Mouse (Mus musculus): ENCODE results near the gene Bcl2l1.

Bcl2l1 gene

DNA sequence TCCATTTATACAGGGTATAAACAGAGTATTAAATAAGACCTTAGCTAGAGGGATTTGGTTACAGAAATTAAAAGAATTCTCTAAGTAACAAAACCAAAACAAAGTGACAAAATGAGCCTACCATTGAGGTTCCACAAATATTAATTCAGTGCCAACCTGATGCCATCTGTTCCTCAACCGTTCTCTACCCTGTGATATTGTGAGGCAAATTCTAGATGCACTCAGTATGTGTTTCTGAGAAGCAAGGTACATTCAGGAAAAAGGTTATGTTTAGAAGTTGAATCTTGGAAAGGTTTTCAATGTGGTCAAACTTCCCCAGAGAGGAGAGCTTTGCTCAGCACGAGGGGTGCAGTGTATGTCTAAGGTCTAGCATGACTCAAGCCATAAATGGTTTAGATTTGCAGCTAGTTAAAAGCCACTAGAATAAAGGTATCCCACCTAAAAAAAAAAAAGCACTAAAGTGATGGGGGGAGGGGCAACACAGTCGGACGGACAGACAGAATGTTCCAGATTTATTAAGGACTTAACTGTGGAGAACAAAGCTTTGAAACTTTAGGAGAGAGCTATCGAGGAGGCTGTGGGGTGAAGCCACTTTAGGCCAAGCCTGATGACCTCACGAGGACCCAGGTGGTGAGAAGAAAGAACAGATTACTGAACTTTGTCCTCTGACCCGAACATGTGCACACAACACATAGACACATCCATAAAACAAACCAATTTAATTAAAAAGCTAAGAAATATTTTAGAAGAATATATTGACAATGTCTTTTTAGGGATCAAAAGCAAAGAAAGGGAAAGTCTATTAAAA, 31.4 kb downstream of the Bcl2l1 start:
- DNase-seq: no peak

GRCm38 (mm10) chr2:152797589-152797988, 33.9 kb downstream of the Bcl2l1 start:
- DNase-seq: no peak

GRCm38 (mm10) chr2:152794281-152794827, 37.2 kb downstream of the Bcl2l1 start:
- DNase-seq: no peak

DNA sequence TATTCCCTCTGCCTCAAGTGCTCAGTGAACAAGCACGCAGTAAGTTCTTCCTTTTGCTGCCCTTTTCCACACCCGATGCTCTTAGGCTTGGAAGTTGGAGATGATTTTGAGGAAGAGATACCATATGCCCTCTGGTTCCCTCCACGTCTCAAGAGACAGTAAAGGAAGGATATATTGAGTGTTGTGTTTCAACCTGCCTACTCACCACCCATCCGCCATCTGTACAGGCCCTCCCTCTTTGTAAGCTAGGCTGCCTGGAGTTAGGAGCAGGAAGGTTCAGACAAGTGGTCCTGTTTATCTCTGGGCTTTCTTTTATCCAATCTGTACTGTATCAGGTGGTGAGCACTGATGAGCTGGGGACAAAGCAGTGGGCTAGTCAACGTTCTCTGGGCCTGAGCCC, 38.1 kb downstream of the Bcl2l1 start:
- DNase-seq: no peak

DNA sequence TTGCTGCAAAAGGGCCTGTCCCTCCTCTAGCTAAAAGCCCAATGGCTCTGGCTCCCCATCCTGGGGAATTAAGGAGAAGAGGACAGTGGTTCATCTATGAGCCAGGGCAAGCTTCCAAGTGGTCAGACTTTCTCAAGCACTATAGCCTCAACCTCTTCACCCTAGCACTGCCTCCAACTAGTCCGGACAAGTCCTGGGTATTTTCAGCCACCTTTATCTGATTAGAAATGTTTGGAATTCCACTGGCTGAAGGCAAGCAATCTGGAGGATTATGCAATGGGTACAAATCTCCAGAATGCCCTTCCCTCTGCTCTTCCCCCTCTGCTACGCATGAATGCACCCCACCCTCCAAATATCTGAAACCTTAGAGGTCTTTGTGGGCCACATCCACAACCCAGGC, 39.1 kb downstream of the Bcl2l1 start:
- peak; percentile 97 for DNase-seq

GRCm38 (mm10) chr2:152789591-152789999, 41.9 kb downstream of the Bcl2l1 start:
- DNase-seq: peak; percentile 98

- peak; percentile 99 for DNase-seq
Observed at GRCm38 (mm10) chr2:152788892-152789421, 42.6 kb downstream of the Bcl2l1 start.

DNA sequence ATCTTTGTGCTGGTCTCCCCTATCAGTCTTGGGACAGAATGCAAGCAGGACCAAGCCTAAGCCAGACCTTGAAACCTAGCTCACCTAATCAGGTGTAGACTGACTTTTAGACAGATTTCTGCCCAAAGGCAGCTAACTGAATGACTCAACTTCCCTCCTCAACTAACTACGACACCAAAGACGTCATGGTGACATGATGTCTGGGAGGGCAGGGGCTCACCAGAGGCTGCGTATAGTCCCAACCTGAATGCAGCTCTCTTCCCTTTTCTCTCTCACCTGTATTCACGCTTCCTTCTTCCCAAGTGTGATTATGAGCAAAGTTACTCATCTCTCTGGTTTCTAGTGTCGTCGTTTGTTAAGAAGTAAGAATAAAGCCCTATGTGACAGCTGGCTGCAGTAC, 44.0 kb downstream of the Bcl2l1 start:
- no peak for DNase-seq

GRCm38 (mm10) chr2:152787136-152787535, 44.4 kb downstream of the Bcl2l1 start:
- peak; percentile 90 for DNase-seq

DNA sequence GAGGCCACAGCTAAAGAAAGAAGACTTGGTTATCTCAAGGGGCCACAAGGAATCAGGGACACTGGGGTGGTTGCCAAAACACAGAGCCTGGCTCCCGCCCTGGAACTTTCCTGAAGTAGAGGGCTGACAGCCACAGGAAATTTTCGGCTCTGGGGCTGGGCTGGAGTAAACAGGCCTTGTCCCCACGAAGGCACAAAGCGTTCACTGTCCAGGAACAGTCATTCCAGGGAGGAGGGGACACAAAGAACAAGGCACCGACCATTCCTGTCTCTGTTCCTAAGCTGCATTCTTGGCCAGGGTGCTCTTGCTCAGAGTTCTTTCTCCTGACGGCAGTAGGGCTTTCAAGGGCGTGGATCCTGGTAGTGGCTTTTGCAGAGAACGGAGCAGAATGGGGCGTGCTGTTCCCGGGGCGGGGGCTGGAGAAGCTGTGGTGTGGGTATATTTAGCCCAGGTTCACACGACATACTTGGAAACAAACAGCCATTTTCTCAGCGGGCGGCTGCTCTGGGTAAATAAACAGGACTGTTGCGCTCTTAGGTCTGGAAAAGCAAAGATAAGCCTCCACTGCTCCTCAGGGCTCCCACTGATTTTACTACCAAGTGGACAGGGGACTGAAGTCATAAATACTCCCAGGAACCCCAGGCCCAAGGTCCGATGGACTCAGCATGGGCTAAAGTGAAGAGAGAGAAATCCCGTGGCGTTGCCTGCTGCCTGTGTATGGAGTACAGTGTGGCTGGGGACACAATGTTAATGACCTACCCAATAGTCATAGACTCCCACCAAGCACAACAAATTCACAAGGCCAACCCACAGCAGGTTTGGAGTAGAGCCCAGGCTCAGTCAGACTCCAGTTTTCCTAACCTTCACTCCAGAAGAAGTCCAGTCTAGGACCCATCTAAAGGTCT, 45.8 kb downstream of the Bcl2l1 start:
- peak; percentile 100 for DNase-seq

GRCm38 (mm10) chr2:152784640-152785039, 46.9 kb downstream of the Bcl2l1 start:
- DNase-seq: peak; percentile 95

GRCm38 (mm10) chr2:152783241-152783640, 48.3 kb downstream of the Bcl2l1 start:
- no peak for DNase-seq

GRCm38 (mm10) chr2:152782656-152783055, 48.9 kb downstream of the Bcl2l1 start:
- peak; percentile 90 for DNase-seq

DNA sequence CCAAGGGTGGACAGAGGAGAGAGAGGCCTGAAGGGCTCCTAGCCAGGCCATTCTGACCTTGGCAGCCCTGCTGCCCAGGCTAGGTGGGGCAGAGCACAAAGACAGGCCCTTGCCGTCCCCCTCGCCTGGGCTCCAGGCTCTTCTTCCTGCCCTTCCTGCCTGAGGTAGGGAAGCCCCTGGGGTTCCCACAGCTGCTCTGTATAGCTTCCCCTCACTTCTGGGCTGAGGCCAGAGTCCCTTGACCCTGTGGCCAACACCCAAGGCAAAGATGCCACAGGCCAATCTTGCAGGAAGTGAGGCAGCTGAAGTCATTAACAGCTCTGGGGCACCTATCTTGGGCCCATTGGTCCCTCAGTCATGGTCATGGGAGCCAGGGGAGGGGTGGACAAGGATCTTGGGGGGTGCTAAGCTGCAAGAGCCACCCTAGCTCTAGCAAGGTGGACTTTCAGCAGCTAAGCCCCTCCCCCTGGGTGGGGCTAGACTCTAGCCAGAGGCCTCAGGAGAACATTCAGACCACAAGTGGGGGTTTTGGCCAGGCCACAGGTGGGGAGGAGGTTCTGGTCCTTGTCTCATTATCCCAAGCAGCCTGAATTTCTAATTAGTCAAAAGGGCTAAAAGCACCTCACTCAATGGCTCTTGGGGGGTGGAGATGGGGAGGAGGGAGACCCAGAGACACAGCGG, 50.4 kb downstream of the Bcl2l1 start:
- DNase-seq: peak; percentile 97

DNA sequence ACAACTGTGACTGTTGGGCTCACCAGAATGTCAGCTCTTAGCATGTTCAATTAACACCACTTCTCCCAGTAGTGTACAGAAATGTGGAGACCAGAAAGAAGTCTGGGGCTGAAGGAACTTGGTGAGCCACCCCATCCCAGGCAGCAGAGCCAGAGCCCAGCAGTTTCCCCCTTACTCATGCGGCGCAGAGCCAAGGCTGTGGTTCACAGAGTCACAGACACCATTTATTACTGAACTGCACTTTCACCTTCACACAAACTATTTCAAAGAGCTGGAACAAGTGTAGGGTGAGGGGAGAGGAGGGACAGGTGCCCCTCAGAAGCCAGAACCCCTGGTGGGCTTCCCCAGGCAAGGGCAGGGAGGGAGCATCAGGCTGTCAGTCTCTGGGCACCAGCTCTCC, 51.1 kb downstream of the Bcl2l1 start:
- peak; percentile 89 for DNase-seq

GRCm38 (mm10) chr2:152777081-152777480, 54.4 kb downstream of the Bcl2l1 start:
- peak; percentile 81 for DNase-seq

DNA sequence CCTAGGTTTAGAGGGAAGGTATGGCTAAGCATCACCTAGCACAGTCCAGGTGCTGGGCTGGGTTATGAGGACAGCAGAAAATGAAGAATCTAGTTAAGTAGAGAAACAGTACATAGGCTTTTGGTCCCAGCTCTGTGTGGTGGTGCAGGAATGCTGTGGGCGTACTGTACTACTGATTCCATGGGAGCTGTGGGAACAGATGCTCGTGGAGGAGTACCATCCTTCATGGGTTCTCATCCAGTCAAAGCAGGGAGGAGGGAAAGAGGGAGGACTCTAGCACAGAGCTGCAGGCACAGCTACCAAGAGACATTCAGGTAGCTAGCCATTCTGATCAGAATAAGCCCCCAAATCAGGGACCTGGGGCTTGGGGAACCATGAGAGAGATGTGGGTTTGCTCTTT, 55.1 kb downstream of the Bcl2l1 start:
- no peak for DNase-seq

- no peak for DNase-seq
Observed at GRCm38 (mm10) chr2:152776019-152776418, 55.5 kb downstream of the Bcl2l1 start.

- no peak for DNase-seq
Observed at GRCm38 (mm10) chr2:152775357-152775756, 56.2 kb downstream of the Bcl2l1 start.

DNA sequence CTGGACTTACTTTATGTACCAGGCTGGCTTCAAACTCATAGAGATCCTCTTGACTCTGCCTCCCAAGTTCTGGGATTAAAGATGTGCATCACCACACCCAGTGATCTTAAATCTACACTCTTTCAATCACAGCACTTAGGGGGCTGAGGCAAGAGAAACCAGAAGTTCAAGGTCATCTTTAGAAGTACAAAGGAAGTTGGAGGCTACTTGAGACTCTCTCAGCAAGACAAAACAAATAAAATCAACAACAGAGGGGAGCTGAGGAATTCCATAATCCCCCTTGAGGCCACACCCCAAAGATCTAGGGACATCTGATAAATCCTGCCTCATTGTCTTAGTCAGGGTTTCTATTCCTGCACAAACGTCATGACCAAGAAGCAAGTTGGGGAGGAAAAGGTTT, 59.3 kb downstream of the Bcl2l1 start:
- DNase-seq: peak; percentile 75

- peak; percentile 79 for DNase-seq
Observed at GRCm38 (mm10) chr2:152771571-152771970, 60.0 kb downstream of the Bcl2l1 start.

- DNase-seq: peak; percentile 73
Observed at GRCm38 (mm10) chr2:152769677-152770076, 61.9 kb downstream of the Bcl2l1 start.

Data from heart, adult 11 months (tissue).